Mouse (Mus musculus): ENCODE results near the gene Sgip1. TPM values are rescaled to one million over a fixed set of nuclear protein-coding genes. Genes with fewer than 3 reads are reported as not detected.

Gene Sgip1
- polyA plus RNA-seq, 1 experiment from 2014 or later: 10.9 TPM

DNA sequence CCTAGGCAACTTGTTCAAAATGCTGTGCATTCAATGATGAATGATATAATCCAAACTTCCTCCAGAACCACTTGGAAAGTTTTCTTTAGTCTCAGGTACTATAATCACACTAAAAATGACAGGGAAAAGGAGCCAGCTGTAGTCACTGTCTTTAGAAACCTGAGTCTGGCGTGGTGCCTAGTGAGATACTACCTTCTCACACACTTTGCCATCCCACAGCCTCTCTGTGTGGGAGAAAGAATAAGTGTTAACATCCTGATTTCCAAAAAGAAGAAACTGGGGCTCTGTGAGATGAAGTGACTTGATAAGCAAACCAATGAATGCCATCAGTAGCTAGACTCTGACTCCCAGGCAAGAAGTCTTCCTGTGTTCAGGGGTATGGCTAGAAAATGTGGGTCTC lies 28.0 kb downstream of the Sgip1 start:
- WGBS: 43% methylated on average over 1 of the region's 1 CpGs
- H3K4me2 ChIP-seq (ENCODE audit: low read depth, low read length): no peak overlapping the region
- no peak for ATAC-seq (replicated peaks; ENCODE audit: insufficient number of reproducible peaks, low FRiP score, low TSS enrichment, low read depth)

GRCm38 (mm10) chr4:102769936-102770335 lies 28.8 kb downstream of the Sgip1 start:
- H3K4me1 ChIP-seq (ENCODE audit: control insufficient read depth, insufficient read depth, low read length): no peaks in the 10 kb centered on the region
- no peaks in the 10 kb centered on the region for H3K27me3 ChIP-seq (ENCODE audit: control insufficient read depth, insufficient read depth, low read length)
- H3K27ac ChIP-seq (replicated peaks; ENCODE audit: low read depth, low read length): no peak overlapping the region
- DNase-seq (ENCODE audit: low spot score): no peak
- no peak for ATAC-seq (replicated peaks; ENCODE audit: insufficient number of reproducible peaks, low FRiP score, low TSS enrichment, low read depth)
- 93% methylated on average over 6 of the region's 6 CpGs for WGBS
- H3K9me3 ChIP-seq (replicated peaks; ENCODE audit: control insufficient read depth, low read length): no peaks in the 10 kb centered on the region
- H3K9ac ChIP-seq (replicated peaks; ENCODE audit: low read length): no peak overlapping the region
- H3K36me3 ChIP-seq (replicated peaks; ENCODE audit: control insufficient read depth, insufficient read depth, low read depth, low read length): no peaks in the 10 kb centered on the region
- no peak overlapping the region for H3K4me2 ChIP-seq (ENCODE audit: low read depth, low read length)
- no peak overlapping the region for H3K4me3 ChIP-seq (ENCODE audit: low read depth, low read length)

More for the DNA sequence above, 28.0 kb downstream of the Sgip1 start:
- H3K9ac ChIP-seq (replicated peaks; ENCODE audit: low read length): no peak overlapping the region
- H3K36me3 ChIP-seq (replicated peaks; ENCODE audit: control insufficient read depth, insufficient read depth, low read depth, low read length): no peaks in the 10 kb centered on the region
- no peaks in the 10 kb centered on the region for H3K9me3 ChIP-seq (replicated peaks; ENCODE audit: control insufficient read depth, low read length)
- no peak overlapping the region for H3K4me3 ChIP-seq (ENCODE audit: low read depth, low read length)
- H3K27ac ChIP-seq (replicated peaks; ENCODE audit: low read depth, low read length): no peak overlapping the region
- no peak for DNase-seq (ENCODE audit: low spot score)
- H3K27me3 ChIP-seq (ENCODE audit: control insufficient read depth, insufficient read depth, low read length): no peaks in the 10 kb centered on the region
- H3K4me1 ChIP-seq (ENCODE audit: control insufficient read depth, insufficient read depth, low read length): no peaks in the 10 kb centered on the region

GRCm38 (mm10) chr4:102771598-102772357 lies 30.7 kb downstream of the Sgip1 start:
- H3K4me3 ChIP-seq (ENCODE audit: low read depth, low read length): no peak overlapping the region
- 71% methylated on average over 5 of the region's 5 CpGs for WGBS
- DNase-seq (ENCODE audit: low spot score) (no peak), ATAC-seq (replicated peaks; ENCODE audit: insufficient number of reproducible peaks, low FRiP score, low TSS enrichment, low read depth) (no peak)
- no peak overlapping the region for H3K9ac ChIP-seq (replicated peaks; ENCODE audit: low read length)
- H3K27ac ChIP-seq (replicated peaks; ENCODE audit: low read depth, low read length): no peak overlapping the region
- H3K27me3 ChIP-seq (ENCODE audit: control insufficient read depth, insufficient read depth, low read length): no peaks in the 10 kb centered on the region
- no peaks in the 10 kb centered on the region for H3K9me3 ChIP-seq (replicated peaks; ENCODE audit: control insufficient read depth, low read length)
- no peaks in the 10 kb centered on the region for H3K4me1 ChIP-seq (ENCODE audit: control insufficient read depth, insufficient read depth, low read length)
- no peaks in the 10 kb centered on the region for H3K36me3 ChIP-seq (replicated peaks; ENCODE audit: control insufficient read depth, insufficient read depth, low read depth, low read length)
- no peak overlapping the region for H3K4me2 ChIP-seq (ENCODE audit: low read depth, low read length)

GRCm38 (mm10) chr4:102773225-102773624 lies 32.1 kb downstream of the Sgip1 start:
- Histone ChIP-seq H3K4me1 (ENCODE audit: control insufficient read depth, insufficient read depth, low read length) (no peaks in the 10 kb centered on the region), H3K4me2 (ENCODE audit: low read depth, low read length) (no peak overlapping the region), H3K36me3 (replicated peaks; ENCODE audit: control insufficient read depth, insufficient read depth, low read depth, low read length) (no peaks in the 10 kb centered on the region), H3K9me3 (replicated peaks; ENCODE audit: control insufficient read depth, low read length) (no peaks in the 10 kb centered on the region), H3K4me3 (ENCODE audit: low read depth, low read length) (no peak overlapping the region), H3K27ac (replicated peaks; ENCODE audit: low read depth, low read length) (no peak overlapping the region), H3K9ac (replicated peaks; ENCODE audit: low read length) (no peak overlapping the region), H3K27me3 (ENCODE audit: control insufficient read depth, insufficient read depth, low read length) (no peaks in the 10 kb centered on the region)
- DNase-seq (ENCODE audit: low spot score) (no peak), ATAC-seq (replicated peaks; ENCODE audit: insufficient number of reproducible peaks, low FRiP score, low TSS enrichment, low read depth) (no peak)
- WGBS: 94% methylated on average over 3 of the region's 3 CpGs

DNA sequence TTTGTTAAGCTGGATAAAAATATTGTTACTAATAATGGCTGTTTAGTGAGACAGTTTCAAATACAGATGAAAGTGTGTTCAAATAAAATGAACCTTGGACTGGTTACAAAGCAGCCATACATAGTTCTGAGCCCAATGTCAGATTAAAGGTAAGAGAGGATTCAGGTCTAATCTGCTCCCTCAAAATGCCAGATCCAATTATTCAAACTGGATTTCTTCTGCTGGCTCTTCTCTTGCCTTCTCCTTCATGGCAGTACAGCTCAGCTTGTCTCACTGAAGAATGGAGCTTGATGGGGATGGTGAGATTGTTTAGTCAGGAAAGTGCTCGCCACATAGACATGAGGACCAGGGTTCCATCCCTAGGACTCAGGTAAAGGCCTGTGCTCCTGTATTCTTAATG lies 32.7 kb downstream of the Sgip1 start:
- Histone ChIP-seq H3K36me3 (replicated peaks; ENCODE audit: control insufficient read depth, insufficient read depth, low read depth, low read length) (no peaks in the 10 kb centered on the region), H3K9me3 (replicated peaks; ENCODE audit: control insufficient read depth, low read length) (no peaks in the 10 kb centered on the region), H3K4me3 (ENCODE audit: low read depth, low read length) (no peak overlapping the region), H3K27ac (replicated peaks; ENCODE audit: low read depth, low read length) (no peak overlapping the region), H3K4me2 (ENCODE audit: low read depth, low read length) (no peak overlapping the region), H3K9ac (replicated peaks; ENCODE audit: low read length) (no peak overlapping the region), H3K27me3 (ENCODE audit: control insufficient read depth, insufficient read depth, low read length) (no peaks in the 10 kb centered on the region), H3K4me1 (ENCODE audit: control insufficient read depth, insufficient read depth, low read length) (no peaks in the 10 kb centered on the region)
- 89% methylated on average over 1 of the region's 1 CpGs for WGBS
- ATAC-seq (replicated peaks; ENCODE audit: insufficient number of reproducible peaks, low FRiP score, low TSS enrichment, low read depth) (no peak), DNase-seq (ENCODE audit: low spot score) (no peak)

DNA sequence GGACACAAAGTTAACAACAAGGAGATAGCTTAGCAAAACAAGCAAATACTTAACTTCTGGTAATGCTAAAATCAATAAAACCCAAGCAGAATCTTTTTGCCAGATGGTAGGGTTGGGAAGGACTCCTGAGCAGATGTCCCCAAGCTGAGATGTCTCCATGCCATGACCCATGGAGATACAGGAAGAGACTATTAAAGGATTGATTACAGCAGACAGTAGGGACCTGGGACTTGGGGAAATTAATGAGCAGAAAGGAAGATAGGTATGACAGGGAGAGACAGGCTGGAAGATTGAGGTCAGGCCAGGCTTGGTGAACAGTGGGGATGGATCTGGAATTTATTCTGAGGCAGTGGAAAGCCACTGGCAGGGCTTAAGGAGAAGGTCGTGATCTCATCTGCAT lies 33.5 kb downstream of the Sgip1 start:
- Histone ChIP-seq H3K9me3 (replicated peaks; ENCODE audit: control insufficient read depth, low read length) (no peaks in the 10 kb centered on the region), H3K27me3 (ENCODE audit: control insufficient read depth, insufficient read depth, low read length) (no peaks in the 10 kb centered on the region), H3K4me1 (ENCODE audit: control insufficient read depth, insufficient read depth, low read length) (no peaks in the 10 kb centered on the region), H3K9ac (replicated peaks; ENCODE audit: low read length) (no peak overlapping the region), H3K4me3 (ENCODE audit: low read depth, low read length) (no peak overlapping the region), H3K36me3 (replicated peaks; ENCODE audit: control insufficient read depth, insufficient read depth, low read depth, low read length) (no peaks in the 10 kb centered on the region), H3K27ac (replicated peaks; ENCODE audit: low read depth, low read length) (no peak overlapping the region), H3K4me2 (ENCODE audit: low read depth, low read length) (no peak overlapping the region)
- no peak for DNase-seq (ENCODE audit: low spot score)
- WGBS: 68% methylated on average over 1 of the region's 1 CpGs
- ATAC-seq (replicated peaks; ENCODE audit: insufficient number of reproducible peaks, low FRiP score, low TSS enrichment, low read depth): no peak

DNA sequence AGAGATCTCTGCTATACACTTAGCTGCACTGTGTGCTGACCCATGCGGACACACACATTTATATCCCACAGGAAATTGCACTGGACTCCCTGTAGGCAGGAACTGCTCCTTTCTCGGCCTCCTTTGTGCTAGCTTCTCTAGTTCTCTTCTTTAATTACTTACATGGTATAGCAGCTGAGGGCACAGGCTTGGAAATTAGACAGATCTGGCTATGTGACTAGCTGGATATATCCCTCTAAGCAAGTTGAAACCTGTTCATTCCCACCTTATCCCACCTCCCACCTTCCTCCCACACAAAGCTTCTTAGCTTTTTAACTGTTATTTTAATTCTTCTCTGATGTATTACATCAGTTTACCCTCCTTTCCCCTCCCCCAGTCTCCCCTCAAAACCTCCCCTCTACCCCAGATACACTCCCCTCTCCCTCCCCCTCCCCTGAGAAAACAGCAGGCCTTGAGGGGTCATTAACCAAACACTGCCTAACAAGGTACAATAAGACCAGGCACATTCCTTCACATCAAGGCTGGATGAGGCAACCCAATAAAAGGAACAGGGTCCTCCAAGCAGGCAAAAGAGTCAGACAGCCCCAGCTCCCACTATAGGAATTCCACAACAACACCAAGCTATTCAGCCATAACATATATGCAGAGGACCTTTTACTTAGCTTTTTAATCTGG lies 34.6 kb downstream of the Sgip1 start:
- Histone ChIP-seq H3K27me3 (ENCODE audit: control insufficient read depth, insufficient read depth, low read length) (no peaks in the 10 kb centered on the region), H3K9me3 (replicated peaks; ENCODE audit: control insufficient read depth, low read length) (no peaks in the 10 kb centered on the region), H3K9ac (replicated peaks; ENCODE audit: low read length) (no peak overlapping the region), H3K4me1 (ENCODE audit: control insufficient read depth, insufficient read depth, low read length) (no peaks in the 10 kb centered on the region), H3K4me2 (ENCODE audit: low read depth, low read length) (no peak overlapping the region), H3K36me3 (replicated peaks; ENCODE audit: control insufficient read depth, insufficient read depth, low read depth, low read length) (no peaks in the 10 kb centered on the region), H3K27ac (replicated peaks; ENCODE audit: low read depth, low read length) (no peak overlapping the region), H3K4me3 (ENCODE audit: low read depth, low read length) (no peak overlapping the region)
- DNase-seq (ENCODE audit: low spot score) (no peak), ATAC-seq (replicated peaks; ENCODE audit: insufficient number of reproducible peaks, low FRiP score, low TSS enrichment, low read depth) (no peak)
- 51% methylated on average over 2 of the region's 2 CpGs for WGBS

DNA sequence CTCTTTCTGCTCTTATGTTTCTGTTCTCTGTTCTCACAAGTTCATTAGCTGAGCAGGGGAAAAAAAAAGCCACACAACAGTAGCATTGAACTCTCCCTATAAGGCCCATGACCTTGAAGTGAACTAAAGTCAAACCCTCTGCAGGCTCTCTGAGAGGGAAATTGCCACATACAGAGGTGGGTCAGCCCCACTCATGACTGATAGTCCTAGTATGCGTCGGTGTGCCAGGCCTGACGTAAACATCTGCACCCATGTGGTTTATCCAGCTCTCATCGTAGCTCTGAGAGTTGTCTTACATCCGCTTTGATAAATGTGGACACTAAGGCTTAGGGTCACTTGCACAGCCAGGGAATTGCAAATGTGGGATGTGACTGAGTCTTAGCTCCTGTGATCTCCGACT lies 38.8 kb downstream of the Sgip1 start:
- DNase-seq (ENCODE audit: low spot score) (no peak), ATAC-seq (replicated peaks; ENCODE audit: insufficient number of reproducible peaks, low FRiP score, low TSS enrichment, low read depth) (no peak)
- Histone ChIP-seq H3K27me3 (ENCODE audit: control insufficient read depth, insufficient read depth, low read length) (no peaks in the 10 kb centered on the region), H3K4me1 (ENCODE audit: control insufficient read depth, insufficient read depth, low read length) (no peaks in the 10 kb centered on the region), H3K4me3 (ENCODE audit: low read depth, low read length) (no peak overlapping the region), H3K36me3 (replicated peaks; ENCODE audit: control insufficient read depth, insufficient read depth, low read depth, low read length) (no peaks in the 10 kb centered on the region), H3K9me3 (replicated peaks; ENCODE audit: control insufficient read depth, low read length) (no peaks in the 10 kb centered on the region), H3K27ac (replicated peaks; ENCODE audit: low read depth, low read length) (no peak overlapping the region), H3K4me2 (ENCODE audit: low read depth, low read length) (no peak overlapping the region), H3K9ac (replicated peaks; ENCODE audit: low read length) (no peak overlapping the region)
- 83% methylated on average over 6 of the region's 6 CpGs for WGBS

Data from embryonic facial prominence, embryonic 11.5 days (tissue).